Mouse (Mus musculus): ENCODE measurements around the gene Plcd4. TPM values are rescaled to one million over a fixed set of nuclear protein-coding genes. Genes with fewer than 3 reads are reported as not detected.

Gene Plcd4
- polyA plus RNA-seq, 1 experiment: 15.8 TPM

GRCm38 (mm10) chr1:74587773-74588445, 45.2 kb downstream of the Plcd4 start, which contains the start of the genes Zfp142 and Bcs1l:
Gene Zfp142, minus strand, starts transcription at chr1:74588246.
Gene Bcs1l, plus strand, starts transcription at chr1:74588289.
- peak; percentile 99 for DNase-seq (ENCODE audit: extremely low spot score in 1 of 2, low spot score in 1 of 2)

GRCm38 (mm10) chr1:74594434-74594833, 51.7 kb downstream of the Plcd4 start:
- no peak for DNase-seq (ENCODE audit: extremely low spot score in 1 of 2, low spot score in 1 of 2)

GRCm38 (mm10) chr1:74600501-74601266, 58.0 kb downstream of the Plcd4 start:
- DNase-seq (ENCODE audit: extremely low spot score in 1 of 2, low spot score in 1 of 2): no peak

- peak; percentile 82 to 92 for DNase-seq (ENCODE audit: extremely low spot score in 1 of 2, low spot score in 1 of 2)
These were observed 58.7 kb downstream of the Plcd4 start, which contains the start of the genes Rnf25 and Stk36 for GRCm38 (mm10) chr1:74601267-74601962. Gene Rnf25, minus strand, starts transcription at chr1:74601397. Gene Stk36, plus strand, starts transcription at chr1:74601445.

Other genes starting within 250 kb of the Plcd4 start
- gene Tmbim1, start 237.3 kb upstream of the Plcd4 start, polyA plus RNA-seq (2012; rRNA removed): 25.7 and 33.6 TPM in 2 replicates
- gene Catip, start 180.8 kb upstream of the Plcd4 start, polyA plus RNA-seq (2012; rRNA removed): 5.3 and 6.0 TPM in 2 replicates
- gene Slc11a1, start 167.7 kb upstream of the Plcd4 start, polyA plus RNA-seq (2012; rRNA removed): 5.5 and 9.1 TPM in 2 replicates
- 27.4 and 27.7 TPM in 2 replicates for gene Ctdsp1, start 151.4 kb upstream of the Plcd4 start, polyA plus RNA-seq (2012; rRNA removed)
- 0.42 and 0.82 TPM in 2 replicates for gene Vil1, start 133.5 kb upstream of the Plcd4 start, polyA plus RNA-seq (2012; rRNA removed)
- gene Cnot9, start 36.8 kb upstream of the Plcd4 start, polyA plus RNA-seq (2012; rRNA removed): 26.3 and 26.8 TPM in 2 replicates
- 9.8 and 12.2 TPM in 2 replicates for gene Usp37, start 1.4 kb downstream of the Plcd4 start, polyA plus RNA-seq (2012; rRNA removed)
- gene Zfp142, start 45.4 kb downstream of the Plcd4 start, polyA plus RNA-seq (2012; rRNA removed): 23.4 and 24.8 TPM in 2 replicates
- 26.4 and 31.5 TPM in 2 replicates for gene Bcs1l, start 45.4 kb downstream of the Plcd4 start, polyA plus RNA-seq (2012; rRNA removed)
- 127 and 138 TPM in 2 replicates for gene Rnf25, start 58.5 kb downstream of the Plcd4 start, polyA plus RNA-seq (2012; rRNA removed)
- 5.5 and 6.2 TPM in 2 replicates for gene Stk36, start 58.6 kb downstream of the Plcd4 start, polyA plus RNA-seq (2012; rRNA removed)
- 18.8 and 19.2 TPM in 2 replicates for gene Ttll4, start 118.9 kb downstream of the Plcd4 start, polyA plus RNA-seq (2012; rRNA removed)
- gene Cyp27a1, start 170.7 kb downstream of the Plcd4 start, polyA plus RNA-seq (2012; rRNA removed): 14.1 and 14.5 TPM in 2 replicates
- gene Prkag3, start 206.3 kb downstream of the Plcd4 start, polyA plus RNA-seq (2012; rRNA removed): 0.76 and 0.88 TPM in 2 replicates
- gene Wnt6, start 229.0 kb downstream of the Plcd4 start, polyA plus RNA-seq (2012; rRNA removed): 7.9 and 8.9 TPM in 2 replicates
- 6.0 and 7.2 TPM in 2 replicates for gene Wnt10a, start 248.6 kb downstream of the Plcd4 start, polyA plus RNA-seq (2012; rRNA removed)